Comparison of ENCODE assay signal across 8 mouse cellular contexts in the genomic region with DNA sequence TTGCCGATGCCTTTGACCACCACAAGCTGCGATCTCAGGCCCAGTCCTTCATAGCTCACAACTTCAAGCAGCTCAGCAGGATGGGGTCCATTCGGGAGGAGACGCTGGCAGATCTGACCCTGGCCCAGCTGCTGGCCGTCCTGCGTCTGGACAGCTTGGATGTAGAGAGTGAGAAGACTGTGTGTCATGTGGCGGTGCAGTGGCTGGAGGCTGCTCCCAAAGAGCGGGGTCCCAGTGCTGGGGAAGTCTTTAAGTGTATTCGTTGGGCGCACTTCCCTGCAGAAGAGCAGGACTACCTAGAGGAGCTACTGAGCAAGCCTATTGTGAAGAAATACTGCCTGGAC. TPM values are rescaled to one million over a fixed set of nuclear protein-coding genes. Genes with fewer than 3 reads are reported as not detected.
A peak's percentile ranks its signal among the peaks of the same experiment; 100 is the strongest.
DNase-seq lines count a peak whose midpoint lies in the region; ATAC-seq and TF ChIP-seq lines count a peak whose summit lies in the region.
"Not testable (repeated sequence)": the region's sequence is repeated elsewhere in the genome, so short reads cannot be mapped to it uniquely, and the experiment has no call there.

No protein-coding gene starts in this region.

- TF ChIP-seq POLR2A in bone marrow, adult 2 months (IDR thresholded peaks at IDR 0.05; ENCODE audit: borderline replicate concordance, control insufficient read depth, low read depth, low read length) = not testable (repeated sequence)

- H3K4me3 ChIP-seq in bone marrow, adult 2 months (replicated peaks; ENCODE audit: control insufficient read depth, low read depth, low read length) = peak overlapping the region; percentile 18
- not testable (repeated sequence) for H3K4me3 ChIP-seq in forebrain, embryonic 11.5 days (ENCODE audit: low read depth, low read length); heart, embryonic 14.5 days (ENCODE audit: control insufficient read depth in 1 of 2, insufficient read depth in 1 of 2, low read depth in 1 of 2, low read length in 2 of 2); hindbrain, embryonic 16.5 days (ENCODE audit: low read length); limb, embryonic 12.5 days (replicated peaks); liver, postnatal 0 days (ENCODE audit: low read depth, low read length); midbrain, embryonic 14.5 days (replicated peaks; ENCODE audit: low read depth, low read length); neural tube, embryonic 13.5 days

- not testable (repeated sequence) for H3K27ac ChIP-seq in bone marrow, adult 2 months (ENCODE audit: control insufficient read depth, insufficient read depth, low read depth, low read length, poor library complexity); forebrain, embryonic 11.5 days (ENCODE audit: low read depth, low read length); heart, embryonic 14.5 days (replicated peaks in 1 of 2; ENCODE audit: control insufficient read depth in 1 of 2, insufficient read depth in 1 of 2, low read depth in 2 of 2, low read length in 2 of 2); hindbrain, embryonic 16.5 days (ENCODE audit: low read depth, low read length); limb, embryonic 12.5 days; liver, postnatal 0 days (ENCODE audit: low read depth); midbrain, embryonic 14.5 days (replicated peaks; ENCODE audit: low read depth, low read length); neural tube, embryonic 13.5 days (replicated peaks)

- ATAC-seq in forebrain, embryonic 11.5 days (replicated peaks; ENCODE audit: low FRiP score) = peak; percentile 4; the same call in 1 of the 2 replicates
- 0 out of 2 replicates have a peak, but pooled peaks have one; percentile 12 for ATAC-seq in heart, embryonic 14.5 days (ENCODE audit: insufficient number of reproducible peaks, insufficient read depth, low FRiP score, low read depth)
- peak; percentile 55 for ATAC-seq in hindbrain, embryonic 16.5 days
- 0 out of 2 replicates have a peak, but pooled peaks have one; percentile 27 for ATAC-seq in limb, embryonic 12.5 days (ENCODE audit: insufficient number of reproducible peaks, insufficient read depth, low FRiP score, low TSS enrichment, low read depth)
- not testable (repeated sequence) for ATAC-seq in liver, postnatal 0 days
- 0 out of 2 replicates have a peak, but pooled peaks have one; percentile 14 for ATAC-seq in midbrain, embryonic 14.5 days (ENCODE audit: low FRiP score, low TSS enrichment)
- ATAC-seq in neural tube, embryonic 13.5 days (ENCODE audit: low read depth) = peak; percentile 45; the same call in 1 of the 2 replicates

- DNase-seq in forebrain, embryonic 11.5 days (ENCODE audit: low spot score); liver, postnatal 0 days; midbrain, embryonic 14.5 days: not testable (repeated sequence)

- H3K9me3 ChIP-seq in forebrain, embryonic 11.5 days (ENCODE audit: control insufficient read depth, low read length); heart, embryonic 14.5 days (ENCODE audit: control insufficient read depth, low read length); hindbrain, embryonic 16.5 days (ENCODE audit: control insufficient read depth, low read length); limb, embryonic 12.5 days; liver, postnatal 0 days (ENCODE audit: low read length); midbrain, embryonic 14.5 days (ENCODE audit: control insufficient read depth, low read length); neural tube, embryonic 13.5 days: not testable (repeated sequence)

- H3K36me3 ChIP-seq in forebrain, embryonic 11.5 days (ENCODE audit: control insufficient read depth, insufficient read depth, low read length); heart, embryonic 14.5 days (ENCODE audit: control insufficient read depth, insufficient read depth, low read length); hindbrain, embryonic 16.5 days (ENCODE audit: control insufficient read depth, insufficient read depth, low read length); limb, embryonic 12.5 days; liver, postnatal 0 days (replicated peaks; ENCODE audit: insufficient read depth, low read length); midbrain, embryonic 14.5 days (ENCODE audit: control insufficient read depth, insufficient read depth, low read length); neural tube, embryonic 13.5 days: not testable (repeated sequence)

- H3K4me1 ChIP-seq in bone marrow, adult 2 months (ENCODE audit: control insufficient read depth, insufficient read depth, low read length); forebrain, embryonic 11.5 days (replicated peaks; ENCODE audit: control insufficient read depth, insufficient read depth, low read length); heart, embryonic 14.5 days (ENCODE audit: control insufficient read depth in 2 of 2, insufficient read depth in 2 of 2, low read length in 2 of 2); hindbrain, embryonic 16.5 days (ENCODE audit: control insufficient read depth, insufficient read depth, low read depth, low read length); limb, embryonic 12.5 days (replicated peaks); liver, postnatal 0 days (ENCODE audit: insufficient read depth); midbrain, embryonic 14.5 days (ENCODE audit: control insufficient read depth, insufficient read depth, low read length); neural tube, embryonic 13.5 days (replicated peaks): not testable (repeated sequence)

- H3K27me3 ChIP-seq in forebrain, embryonic 11.5 days (ENCODE audit: control insufficient read depth, insufficient read depth, low read length); heart, embryonic 14.5 days (ENCODE audit: control insufficient read depth, insufficient read depth, low read length); hindbrain, embryonic 16.5 days (replicated peaks; ENCODE audit: control insufficient read depth, insufficient read depth, low read length); limb, embryonic 12.5 days; liver, postnatal 0 days (ENCODE audit: insufficient read depth, low read length); midbrain, embryonic 14.5 days (ENCODE audit: control insufficient read depth, insufficient read depth, low read length); neural tube, embryonic 13.5 days: not testable (repeated sequence)

- TF ChIP-seq EP300 in liver, postnatal 0 days (IDR thresholded peaks at IDR 0.05; ENCODE audit: low read depth) = not testable (repeated sequence)

- 98% methylated on average over 8 of the region's 10 CpGs for WGBS in bone marrow, adult 2 months
- WGBS in forebrain, embryonic 11.5 days = 95% methylated on average over 6 of the region's 10 CpGs
- WGBS in heart, embryonic 14.5 days = 96% methylated on average over 7 of the region's 10 CpGs
- WGBS in hindbrain, embryonic 16.5 days = 93% methylated on average over 4 of the region's 10 CpGs
- WGBS in limb, embryonic 12.5 days = 94% methylated on average over 6 of the region's 10 CpGs
- 96% methylated on average over 6 of the region's 10 CpGs for WGBS in liver, postnatal 0 days (ENCODE audit: insufficient replicate concordance)
- WGBS in midbrain, embryonic 14.5 days = over 99% methylated on average over 7 of the region's 10 CpGs
- WGBS in neural tube, embryonic 13.5 days = 95% methylated on average over 8 of the region's 10 CpGs

- TF ChIP-seq CTCF in bone marrow, adult 2 months (IDR thresholded peaks at IDR 0.05; ENCODE audit: control insufficient read depth, insufficient read depth, low read length); liver, postnatal 0 days (IDR thresholded peaks at IDR 0.05; ENCODE audit: low read depth): not testable (repeated sequence)

- not testable (repeated sequence) for H3K9ac ChIP-seq in forebrain, embryonic 11.5 days (ENCODE audit: low read length); heart, embryonic 14.5 days (ENCODE audit: low read length); hindbrain, embryonic 16.5 days (ENCODE audit: low read depth, low read length); limb, embryonic 12.5 days (replicated peaks); liver, postnatal 0 days (replicated peaks); midbrain, embryonic 14.5 days (replicated peaks; ENCODE audit: low read length); neural tube, embryonic 13.5 days

- not testable (repeated sequence) for H3K4me2 ChIP-seq in forebrain, embryonic 11.5 days (ENCODE audit: low read depth, low read length, severe bottlenecking); heart, embryonic 14.5 days (ENCODE audit: low read length); hindbrain, embryonic 16.5 days (ENCODE audit: low read length); limb, embryonic 12.5 days; midbrain, embryonic 14.5 days (ENCODE audit: low read length); neural tube, embryonic 13.5 days
- peak overlapping the region; percentile 45 for H3K4me2 ChIP-seq in liver, postnatal 0 days (ENCODE audit: low read depth, low read length)

RNA-seq across cellular contexts. Expression of a gene that starts 0.9 kb away (rescaled TPM):
- polyA plus RNA-seq in bone marrow, adult 2 months (2011; ENCODE audit: insufficient read depth, insufficient read length, low replicate concordance, missing spikeins) = 3.2 and 5.3 TPM in 2 replicates
- polyA plus RNA-seq in forebrain, embryonic 11.5 days (2014; fragmentation: Nextera tagmentation; extraction: Ambion mirVana) = 7.9 and 8.1 TPM in 2 replicates
- polyA plus RNA-seq in heart, embryonic 14.5 days (2014; fragmentation: Nextera tagmentation; extraction: Ambion mirVana) = 1.4 and 1.7 TPM in 2 replicates
- 1.6 and 2.0 TPM in 2 replicates for polyA plus RNA-seq in hindbrain, embryonic 16.5 days (2015; fragmentation: Nextera tagmentation; extraction: Ambion mirVana)
- 4.3 and 4.8 TPM in 2 replicates for polyA plus RNA-seq in limb, embryonic 12.5 days (2016; fragmentation: Nextera tagmentation; extraction: Ambion mirVana)
- 1.8 and 2.4 TPM in 2 replicates for polyA plus RNA-seq in liver, postnatal 0 days (2015; fragmentation: Nextera tagmentation; extraction: Ambion mirVana)
- 1.2 and 2.3 TPM in 2 replicates for polyA plus RNA-seq in midbrain, embryonic 14.5 days (2014; fragmentation: Nextera tagmentation; extraction: Ambion mirVana)
- 1.6 and 1.8 TPM in 2 replicates for polyA plus RNA-seq in neural tube, embryonic 13.5 days (2015; fragmentation: Nextera tagmentation; extraction: Ambion mirVana)

RNA-seq across cellular contexts. Expression of a gene that starts 26.3 kb away (rescaled TPM):
- 3.1 and 4.0 TPM in 2 replicates for polyA plus RNA-seq in bone marrow, adult 2 months (2011; ENCODE audit: insufficient read depth, insufficient read length, low replicate concordance, missing spikeins)
- polyA plus RNA-seq in forebrain, embryonic 11.5 days (2014; fragmentation: Nextera tagmentation; extraction: Ambion mirVana) = 19.7 and 21.3 TPM in 2 replicates
- polyA plus RNA-seq in heart, embryonic 14.5 days (2014; fragmentation: Nextera tagmentation; extraction: Ambion mirVana) = 9.4 and 10.8 TPM in 2 replicates
- 16.2 and 20.1 TPM in 2 replicates for polyA plus RNA-seq in hindbrain, embryonic 16.5 days (2015; fragmentation: Nextera tagmentation; extraction: Ambion mirVana)
- 18.3 and 19.6 TPM in 2 replicates for polyA plus RNA-seq in limb, embryonic 12.5 days (2016; fragmentation: Nextera tagmentation; extraction: Ambion mirVana)
- polyA plus RNA-seq in liver, postnatal 0 days (2015; fragmentation: Nextera tagmentation; extraction: Ambion mirVana) = 2.6 and 3.0 TPM in 2 replicates
- 21.8 and 29.8 TPM in 2 replicates for polyA plus RNA-seq in midbrain, embryonic 14.5 days (2014; fragmentation: Nextera tagmentation; extraction: Ambion mirVana)
- 15.6 and 18.0 TPM in 2 replicates for polyA plus RNA-seq in neural tube, embryonic 13.5 days (2015; fragmentation: Nextera tagmentation; extraction: Ambion mirVana)

RNA-seq across cellular contexts. Expression of a gene that starts 28.4 kb away (rescaled TPM):
- polyA plus RNA-seq in bone marrow, adult 2 months (2011; ENCODE audit: insufficient read depth, insufficient read length, low replicate concordance, missing spikeins) = 20.1 and 22.6 TPM in 2 replicates
- polyA plus RNA-seq in forebrain, embryonic 11.5 days (2014; fragmentation: Nextera tagmentation; extraction: Ambion mirVana) = 7.5 and 7.6 TPM in 2 replicates
- polyA plus RNA-seq in heart, embryonic 14.5 days (2014; fragmentation: Nextera tagmentation; extraction: Ambion mirVana) = 11.0 and 12.0 TPM in 2 replicates
- 1.7 and 2.4 TPM in 2 replicates for polyA plus RNA-seq in hindbrain, embryonic 16.5 days (2015; fragmentation: Nextera tagmentation; extraction: Ambion mirVana)
- polyA plus RNA-seq in limb, embryonic 12.5 days (2016; fragmentation: Nextera tagmentation; extraction: Ambion mirVana) = 8.8 and 10.2 TPM in 2 replicates
- polyA plus RNA-seq in liver, postnatal 0 days (2015; fragmentation: Nextera tagmentation; extraction: Ambion mirVana) = 9.0 and 11.0 TPM in 2 replicates
- polyA plus RNA-seq in midbrain, embryonic 14.5 days (2014; fragmentation: Nextera tagmentation; extraction: Ambion mirVana) = 2.7 and 3.7 TPM in 2 replicates
- 4.3 and 4.6 TPM in 2 replicates for polyA plus RNA-seq in neural tube, embryonic 13.5 days (2015; fragmentation: Nextera tagmentation; extraction: Ambion mirVana)

RNA-seq across cellular contexts. Expression of a gene that starts 28.8 kb away (rescaled TPM):
- polyA plus RNA-seq in bone marrow, adult 2 months (2011; ENCODE audit: insufficient read depth, insufficient read length, low replicate concordance, missing spikeins) = 22.6 and 24.5 TPM in 2 replicates
- 58.4 and 58.6 TPM in 2 replicates for polyA plus RNA-seq in forebrain, embryonic 11.5 days (2014; fragmentation: Nextera tagmentation; extraction: Ambion mirVana)
- 27.0 and 29.2 TPM in 2 replicates for polyA plus RNA-seq in heart, embryonic 14.5 days (2014; fragmentation: Nextera tagmentation; extraction: Ambion mirVana)
- 38.7 and 38.9 TPM in 2 replicates for polyA plus RNA-seq in hindbrain, embryonic 16.5 days (2015; fragmentation: Nextera tagmentation; extraction: Ambion mirVana)
- 48.6 and 53.2 TPM in 2 replicates for polyA plus RNA-seq in limb, embryonic 12.5 days (2016; fragmentation: Nextera tagmentation; extraction: Ambion mirVana)
- 15.1 and 16.2 TPM in 2 replicates for polyA plus RNA-seq in liver, postnatal 0 days (2015; fragmentation: Nextera tagmentation; extraction: Ambion mirVana)
- polyA plus RNA-seq in midbrain, embryonic 14.5 days (2014; fragmentation: Nextera tagmentation; extraction: Ambion mirVana) = 44.8 and 52.6 TPM in 2 replicates
- polyA plus RNA-seq in neural tube, embryonic 13.5 days (2015; fragmentation: Nextera tagmentation; extraction: Ambion mirVana) = 45.1 and 47.8 TPM in 2 replicates

RNA-seq across cellular contexts. Expression of a gene that starts 55.0 kb away (rescaled TPM):
- polyA plus RNA-seq in bone marrow, adult 2 months (2011; ENCODE audit: insufficient read depth, insufficient read length, low replicate concordance, missing spikeins) = 3.4 and 5.6 TPM in 2 replicates
- polyA plus RNA-seq in forebrain, embryonic 11.5 days (2014; fragmentation: Nextera tagmentation; extraction: Ambion mirVana) = 10.5 and 11.1 TPM in 2 replicates
- polyA plus RNA-seq in heart, embryonic 14.5 days (2014; fragmentation: Nextera tagmentation; extraction: Ambion mirVana) = 9.9 and 10.9 TPM in 2 replicates
- 11.7 and 12.6 TPM in 2 replicates for polyA plus RNA-seq in hindbrain, embryonic 16.5 days (2015; fragmentation: Nextera tagmentation; extraction: Ambion mirVana)
- polyA plus RNA-seq in limb, embryonic 12.5 days (2016; fragmentation: Nextera tagmentation; extraction: Ambion mirVana) = 11.0 and 12.7 TPM in 2 replicates
- 5.4 and 5.6 TPM in 2 replicates for polyA plus RNA-seq in liver, postnatal 0 days (2015; fragmentation: Nextera tagmentation; extraction: Ambion mirVana)
- 12.7 and 12.9 TPM in 2 replicates for polyA plus RNA-seq in midbrain, embryonic 14.5 days (2014; fragmentation: Nextera tagmentation; extraction: Ambion mirVana)
- 11.5 and 14.1 TPM in 2 replicates for polyA plus RNA-seq in neural tube, embryonic 13.5 days (2015; fragmentation: Nextera tagmentation; extraction: Ambion mirVana)
